Mouse (Mus musculus) forebrain, embryonic 13.5 days (tissue): Measurements from ENCODE around the gene Tnr. TPM values are rescaled to one million over a fixed set of nuclear protein-coding genes. Genes with fewer than 3 reads are reported as not detected.
A peak's percentile ranks its signal among the peaks of the same experiment; 100 is the strongest.

Experiments used
- ATAC-seq: fragments of 200-750 bp; cut with Nextera tagmentation; 2 replicates; pipeline ENCODE4 v1.8.0; 2017
- H3K27ac ChIP-seq: fragments of 300-500 bp; sonication (generic); 2 replicates; pipeline ENCODE4 v1.5.1; 2015; ENCODE audit warnings: inconsistent platforms, mild to moderate bottlenecking, moderate library complexity
- H3K27me3 ChIP-seq: fragments of 300-500 bp; sonication (generic); 2 replicates; pipeline ENCODE4 v1.6.1; 2015; ENCODE audit warnings: mild to moderate bottlenecking, inconsistent platforms
- H3K36me3 ChIP-seq: fragments of 300-500 bp; sonication (generic); 2 replicates; pipeline ENCODE4 v1.6.1; 2015; ENCODE audit warnings: mild to moderate bottlenecking, inconsistent platforms; ENCODE audit not compliant: poor library complexity, severe bottlenecking
- H3K4me1 ChIP-seq: fragments of 300-500 bp; sonication (generic); 2 replicates; pipeline ENCODE4 v1.6.1; 2015; ENCODE audit warnings: inconsistent platforms
- H3K4me2 ChIP-seq: fragments of 300-500 bp; sonication (generic); 2 replicates; pipeline ENCODE4 v1.6.1; 2015; ENCODE audit warnings: inconsistent platforms, mild to moderate bottlenecking, moderate library complexity
- H3K4me3 ChIP-seq: fragments of 300-500 bp; sonication (generic); 2 replicates; pipeline ENCODE4 v1.5.1; 2015; ENCODE audit warnings: mild to moderate bottlenecking, inconsistent platforms
- H3K9ac ChIP-seq: fragments of 300-500 bp; sonication (generic); 2 replicates; pipeline ENCODE4 v1.6.1; 2015; ENCODE audit warnings: mild to moderate bottlenecking, inconsistent platforms
- H3K9me3 ChIP-seq: fragments of 300-500 bp; sonication (generic); replicated peaks from 2 replicates; pipeline ENCODE4 v1.6.1; 2016; ENCODE audit warnings: inconsistent platforms
- WGBS: fragments of 180-500 bp; shearing (Covaris S2); methylation state at CpG from one replicate; pipeline ENCODE4 v1.1.7; 2015; 5-methylcytosine and 5-hydroxymethylcytosine counted together
- polyA plus RNA-seq: library from polyadenylated mRNA; unstranded; fragments of >200 nt; fragmentation: Nextera tagmentation; extraction: Ambion mirVana; gene quantifications from 2 replicates; pipeline ENCODE4 v1.2.1, GENCODE M21; 2015

Gene Tnr
- polyA plus RNA-seq, 1 experiment from 2014 or later = 1.6 TPM

DNA sequence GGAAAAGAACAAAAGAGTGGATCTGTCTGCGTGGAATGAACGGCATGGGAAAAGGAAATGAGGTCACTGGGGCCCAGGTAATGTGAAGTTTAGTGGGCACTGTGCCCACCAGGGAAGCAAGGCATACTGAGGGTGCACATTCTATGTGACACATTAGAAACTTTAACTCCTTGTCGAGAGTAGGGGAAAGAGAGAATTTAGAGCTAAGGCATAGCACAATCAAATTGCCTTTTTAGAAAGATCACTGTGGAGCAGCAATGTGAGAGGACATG is 218.4 kb downstream of the Tnr start:
- Histone ChIP-seq H3K4me1 (peaks cover 17% of the 10 kb centered on the region), H3K4me3 (no peak overlapping the region), H3K36me3 (no peaks in the 10 kb centered on the region), H3K27me3 (no peaks in the 10 kb centered on the region), H3K27ac (no peak overlapping the region), H3K9me3 (no peaks in the 10 kb centered on the region), H3K9ac (no peak overlapping the region), H3K4me2 (no peak overlapping the region)
- peak; percentile 52 for ATAC-seq
- 42% methylated on average over 3 of the region's 3 CpGs for WGBS

DNA sequence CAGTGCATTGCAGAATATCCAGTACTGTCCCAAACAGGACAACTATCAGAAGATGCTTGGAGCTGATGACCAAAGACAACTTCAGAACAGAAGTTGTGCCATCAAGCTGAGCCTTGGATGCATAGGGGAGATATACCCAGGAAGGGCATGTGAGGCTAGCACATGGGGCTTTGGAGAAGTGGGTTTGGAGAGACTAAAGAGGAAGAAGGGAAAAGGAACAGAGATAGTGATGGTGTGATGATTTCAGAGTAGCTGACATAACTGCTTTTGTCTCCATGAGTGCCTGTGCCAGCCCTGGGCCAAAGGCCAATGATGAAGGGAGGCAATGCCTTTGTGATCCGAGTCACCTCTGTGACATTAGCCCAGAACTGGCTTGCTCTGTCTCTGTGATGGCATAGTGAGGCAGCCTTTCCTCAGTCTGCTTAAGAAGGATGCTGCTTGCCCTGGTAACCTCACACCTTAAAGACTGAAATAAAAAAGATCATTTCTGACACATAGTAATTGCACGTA is 220.2 kb downstream of the Tnr start:
- Histone ChIP-seq H3K4me1 (peaks cover 17% of the 10 kb centered on the region), H3K27ac (no peak overlapping the region)
- WGBS = 93% methylated on average over 2 of the region's 2 CpGs

DNA sequence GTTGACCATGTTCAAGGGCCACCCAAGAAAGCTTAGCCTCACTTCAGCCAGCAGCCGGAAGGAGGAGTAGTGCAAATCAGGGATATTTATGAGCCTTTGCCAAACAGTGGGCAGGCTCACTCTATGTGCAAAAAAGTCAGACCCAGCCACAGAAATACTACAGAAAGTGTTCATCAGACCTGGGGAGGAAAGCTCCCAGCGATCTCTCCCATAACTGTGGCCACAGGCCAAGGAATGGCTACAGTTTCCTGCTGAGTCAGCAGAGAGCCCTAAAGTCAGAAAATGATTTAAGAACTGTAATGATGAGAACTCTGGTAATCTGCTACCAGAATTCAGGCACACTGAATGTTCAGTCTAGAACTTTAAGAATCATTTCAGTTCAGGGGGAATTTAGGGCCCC is 221.7 kb downstream of the Tnr start:
- no peak overlapping the region for H3K9ac ChIP-seq
- H3K27me3 ChIP-seq = no peaks in the 10 kb centered on the region
- no peaks in the 10 kb centered on the region for H3K9me3 ChIP-seq
- no peak for ATAC-seq
- H3K36me3 ChIP-seq = no peaks in the 10 kb centered on the region
- no peak overlapping the region for H3K4me2 ChIP-seq
- H3K27ac ChIP-seq = no peak overlapping the region
- peaks cover 23% of the 10 kb centered on the region for H3K4me1 ChIP-seq
- 93% methylated on average over 2 of the region's 2 CpGs for WGBS
- no peak overlapping the region for H3K4me3 ChIP-seq

More for the DNA sequence above, 220.2 kb downstream of the Tnr start:
- no peaks in the 10 kb centered on the region for H3K27me3 ChIP-seq
- no peak overlapping the region for H3K4me2 ChIP-seq
- no peak overlapping the region for H3K9ac ChIP-seq
- ATAC-seq = no peak
- no peaks in the 10 kb centered on the region for H3K36me3 ChIP-seq
- H3K4me3 ChIP-seq = no peak overlapping the region
- no peaks in the 10 kb centered on the region for H3K9me3 ChIP-seq

DNA sequence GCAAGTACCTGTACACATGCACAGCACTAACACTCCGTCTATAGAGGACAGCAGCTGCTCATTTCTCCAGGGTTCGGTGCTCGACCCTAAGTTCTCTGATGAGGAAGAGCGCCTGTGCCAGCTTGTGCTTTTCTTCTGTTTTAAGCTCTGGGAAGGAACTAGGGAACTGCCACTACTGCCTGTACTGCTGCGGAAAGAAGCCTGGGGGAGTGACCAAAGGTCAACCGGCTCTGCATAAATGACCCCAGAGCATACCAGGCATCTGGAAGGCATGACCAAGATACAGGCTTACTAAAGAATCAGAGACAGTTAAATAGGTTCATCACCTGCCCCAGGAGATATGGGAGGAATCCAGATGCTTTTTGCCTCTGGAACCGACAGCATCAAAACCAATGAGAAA is 224.4 kb downstream of the Tnr start:
- ATAC-seq = no peak
- Histone ChIP-seq H3K9me3 (no peaks in the 10 kb centered on the region), H3K4me3 (no peak overlapping the region), H3K27ac (no peak overlapping the region), H3K27me3 (no peaks in the 10 kb centered on the region), H3K4me2 (no peak overlapping the region), H3K4me1 (0 out of 2 replicates have a peak, but pooled peaks cover 6% of the 10 kb centered on the region), H3K9ac (no peak overlapping the region), H3K36me3 (no peaks in the 10 kb centered on the region)
- 86% methylated on average over 7 of the region's 7 CpGs for WGBS

DNA sequence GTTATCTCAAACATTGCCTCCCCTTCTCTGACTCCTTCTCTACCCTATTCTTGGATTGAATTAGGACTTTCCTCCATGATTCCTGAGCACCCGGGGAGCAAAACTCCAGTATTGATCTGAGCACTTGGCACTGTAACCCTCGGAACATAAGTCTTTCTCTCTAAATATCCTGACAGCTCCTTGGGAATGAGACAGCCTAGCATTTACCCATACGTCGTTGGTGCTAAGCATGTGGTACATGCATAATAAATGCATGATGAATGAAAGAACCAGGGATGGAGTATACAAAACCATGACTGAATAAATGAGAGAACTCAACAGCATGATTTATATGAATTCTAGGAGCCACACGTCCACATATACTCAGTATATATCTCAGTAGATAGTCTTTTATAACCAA is 226.8 kb downstream of the Tnr start:
- H3K27ac ChIP-seq = no peak overlapping the region
- ATAC-seq = no peak
- H3K4me2 ChIP-seq = no peak overlapping the region
- H3K9me3 ChIP-seq = no peaks in the 10 kb centered on the region
- H3K9ac ChIP-seq = no peak overlapping the region
- WGBS = 75% methylated on average over 5 of the region's 5 CpGs
- no peak overlapping the region for H3K4me3 ChIP-seq
- H3K4me1 ChIP-seq = 0 out of 2 replicates have a peak, but pooled peaks cover 6% of the 10 kb centered on the region
- no peaks in the 10 kb centered on the region for H3K36me3 ChIP-seq
- H3K27me3 ChIP-seq = no peaks in the 10 kb centered on the region

DNA sequence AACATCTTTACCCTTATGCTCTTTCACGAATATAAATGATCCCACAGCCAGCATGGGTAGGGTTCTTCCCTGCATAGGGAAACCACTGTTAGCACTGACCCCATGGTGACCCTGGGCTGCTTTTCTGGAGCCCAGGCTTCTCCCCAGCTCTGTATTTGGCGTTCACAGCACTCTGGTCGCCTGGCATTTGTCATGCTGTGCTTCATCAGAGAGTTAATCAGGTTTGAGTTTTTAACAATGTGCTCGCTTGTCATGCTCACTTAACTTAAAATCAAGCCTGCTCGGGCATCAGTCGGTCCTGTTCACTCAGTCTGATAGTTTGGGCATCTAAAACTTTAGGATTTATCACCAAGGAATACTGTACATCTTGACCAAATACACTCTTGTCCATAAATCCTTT is 227.3 kb downstream of the Tnr start:
- Histone ChIP-seq H3K4me2 (no peak overlapping the region), H3K36me3 (no peaks in the 10 kb centered on the region), H3K4me3 (no peak overlapping the region), H3K4me1 (0 out of 2 replicates have a peak, but pooled peaks cover 6% of the 10 kb centered on the region), H3K9me3 (no peaks in the 10 kb centered on the region), H3K27ac (no peak overlapping the region), H3K9ac (no peak overlapping the region), H3K27me3 (no peaks in the 10 kb centered on the region)
- no peak for ATAC-seq
- 21% methylated on average over 6 of the region's 6 CpGs for WGBS

DNA sequence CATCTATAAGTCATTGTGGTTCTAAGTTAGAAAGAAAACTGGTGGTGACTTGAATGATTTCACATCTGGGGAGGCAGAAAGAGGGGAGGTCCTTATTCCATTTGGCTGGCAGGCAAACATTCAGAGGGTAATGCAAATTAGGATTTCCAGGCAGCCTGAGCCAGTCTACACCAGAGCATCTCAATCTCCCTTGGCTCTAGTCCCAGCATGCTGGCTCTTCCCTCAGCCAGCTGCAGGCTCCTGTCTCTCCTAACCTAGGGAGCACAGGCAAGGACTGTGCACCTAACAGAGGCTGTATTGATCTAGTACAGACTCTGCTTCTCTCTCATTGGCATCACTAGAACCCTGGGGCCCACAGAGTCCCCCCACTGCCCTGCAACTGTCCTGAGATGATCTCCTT is 237.4 kb downstream of the Tnr start:
- Histone ChIP-seq H3K27ac (no peak overlapping the region), H3K9ac (no peak overlapping the region)
- peak; percentile 85 for ATAC-seq

DNA sequence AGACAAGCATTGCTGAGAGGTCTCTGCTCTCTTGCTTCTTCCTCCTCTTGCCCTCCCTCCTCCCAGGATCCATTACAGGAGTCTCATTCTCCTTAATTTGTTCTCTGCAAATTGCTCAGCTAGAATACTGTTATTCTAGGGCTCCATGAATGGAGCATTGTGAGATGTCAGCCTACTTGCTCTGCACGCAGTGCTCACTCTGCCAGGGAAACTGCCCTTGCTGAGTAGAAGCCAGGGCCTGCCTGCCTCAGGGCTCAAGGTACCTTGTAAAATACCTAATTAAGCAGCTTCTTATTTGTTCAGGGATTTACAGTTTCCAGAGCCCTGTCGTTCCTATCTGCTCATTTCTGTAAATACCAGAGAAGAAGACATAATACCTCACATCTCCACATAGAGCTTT is 240.3 kb downstream of the Tnr start:
- WGBS = 30% methylated on average over 2 of the region's 2 CpGs

More for the DNA sequence above, 237.4 kb downstream of the Tnr start:
- Histone ChIP-seq H3K36me3 (no peaks in the 10 kb centered on the region), H3K9me3 (no peaks in the 10 kb centered on the region), H3K27me3 (no peaks in the 10 kb centered on the region), H3K4me3 (no peak overlapping the region), H3K4me2 (no peak overlapping the region), H3K4me1 (peaks cover 9% of the 10 kb centered on the region)

DNA sequence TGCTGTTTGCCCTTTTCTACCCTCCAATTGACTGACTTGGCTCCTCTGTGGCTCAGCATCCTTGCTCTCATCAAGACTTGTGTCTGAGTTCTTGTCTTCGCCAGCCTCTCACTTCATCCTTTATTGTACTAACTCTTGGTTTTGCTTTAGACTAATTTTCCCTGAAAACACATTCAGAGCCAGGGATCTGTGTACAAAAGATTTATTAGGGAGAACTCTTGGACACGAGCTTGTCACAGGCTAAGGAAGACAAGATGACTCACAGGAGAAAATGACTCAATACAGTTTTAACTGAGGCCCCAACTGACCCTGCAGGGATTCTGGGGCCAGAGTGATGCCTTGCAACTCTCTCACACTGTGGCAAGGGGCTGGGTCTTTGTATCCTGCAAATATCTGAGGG is 241.3 kb downstream of the Tnr start:
- no peak for ATAC-seq
- no peak overlapping the region for H3K27ac ChIP-seq
- peaks cover 16% of the 10 kb centered on the region for H3K4me1 ChIP-seq
- H3K36me3 ChIP-seq = no peaks in the 10 kb centered on the region
- no peaks in the 10 kb centered on the region for H3K9me3 ChIP-seq
- no peaks in the 10 kb centered on the region for H3K27me3 ChIP-seq
- WGBS = 57% methylated on average over 2 of the region's 2 CpGs
- H3K9ac ChIP-seq = no peak overlapping the region
- H3K4me3 ChIP-seq = no peak overlapping the region
- no peak overlapping the region for H3K4me2 ChIP-seq

More for the DNA sequence above, 240.3 kb downstream of the Tnr start:
- H3K27me3 ChIP-seq = no peaks in the 10 kb centered on the region
- no peak overlapping the region for H3K9ac ChIP-seq
- no peak for ATAC-seq
- no peaks in the 10 kb centered on the region for H3K9me3 ChIP-seq
- no peak overlapping the region for H3K27ac ChIP-seq
- H3K4me1 ChIP-seq = peaks cover 16% of the 10 kb centered on the region
- H3K36me3 ChIP-seq = no peaks in the 10 kb centered on the region
- H3K4me2 ChIP-seq = no peak overlapping the region
- no peak overlapping the region for H3K4me3 ChIP-seq

DNA sequence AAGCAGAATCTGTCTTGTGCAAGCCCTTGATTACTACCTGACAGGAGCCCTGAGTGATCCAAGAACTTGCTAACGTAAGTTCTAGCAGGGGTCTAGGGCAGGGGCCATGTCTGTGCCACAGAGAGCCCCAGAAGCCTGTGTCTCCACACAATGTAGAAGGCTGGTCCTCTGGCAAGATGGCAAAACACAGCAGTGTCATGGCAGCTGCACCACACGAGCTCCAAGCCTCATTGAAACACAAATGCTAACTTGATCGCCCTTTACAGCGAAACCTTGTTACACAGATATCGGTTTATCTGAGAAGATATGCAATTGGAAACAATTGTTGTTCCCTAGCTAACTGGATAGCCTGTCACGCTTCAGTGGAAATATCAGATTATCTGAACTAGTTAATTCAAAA is 246.4 kb downstream of the Tnr start:
- no peaks in the 10 kb centered on the region for H3K9me3 ChIP-seq
- no peak for ATAC-seq
- WGBS = 59% methylated on average over 6 of the region's 6 CpGs
- H3K4me2 ChIP-seq = no peak overlapping the region
- no peaks in the 10 kb centered on the region for H3K27me3 ChIP-seq
- H3K27ac ChIP-seq = no peak overlapping the region
- no peak overlapping the region for H3K9ac ChIP-seq
- no peaks in the 10 kb centered on the region for H3K36me3 ChIP-seq
- H3K4me1 ChIP-seq = peaks cover 7% of the 10 kb centered on the region; the same call in 1 of the 2 replicates
- H3K4me3 ChIP-seq = no peak overlapping the region

DNA sequence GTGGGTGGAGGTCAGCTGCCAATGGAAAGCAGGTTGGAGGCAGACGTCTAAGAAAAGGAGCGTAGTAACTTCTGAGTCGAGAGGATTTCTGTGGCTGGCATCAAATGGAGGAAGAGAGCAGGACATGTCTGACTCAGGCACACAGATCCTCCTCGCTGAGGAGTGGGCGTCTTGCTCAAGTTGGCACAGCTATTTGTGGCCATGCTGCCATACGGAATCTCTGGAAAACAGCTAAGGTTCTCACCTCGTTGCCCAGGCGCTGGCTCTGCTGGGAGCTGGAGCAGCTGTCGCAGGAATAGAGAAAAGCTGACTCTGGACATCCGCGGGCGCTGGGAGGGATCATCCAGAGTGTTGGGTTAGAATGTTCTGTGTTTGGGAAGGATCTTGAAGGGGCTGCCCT is 250.1 kb downstream of the Tnr start:
- 79% methylated on average over 12 of the region's 12 CpGs for WGBS

DNA sequence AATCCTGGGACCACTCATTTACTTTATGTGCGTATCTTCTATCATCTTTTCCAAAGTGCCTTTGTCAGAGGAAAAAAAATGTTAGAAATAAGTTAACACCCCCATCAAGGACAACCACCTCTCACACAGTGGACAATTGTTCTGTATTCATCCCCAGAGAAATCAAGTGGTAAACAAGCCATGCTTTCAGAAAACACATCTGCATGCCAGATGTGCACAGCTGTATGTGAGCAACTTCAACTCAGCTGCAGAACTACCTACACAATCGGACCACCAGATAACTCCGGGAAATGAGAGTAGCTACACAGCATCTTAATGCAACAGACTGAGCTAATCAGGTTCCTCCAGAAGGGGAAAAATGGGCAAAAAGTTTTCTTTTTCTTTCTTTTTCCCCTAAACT is 251.6 kb downstream of the Tnr start:
- no peaks in the 10 kb centered on the region for H3K27me3 ChIP-seq
- no peak overlapping the region for H3K4me2 ChIP-seq
- no peak overlapping the region for H3K9ac ChIP-seq
- H3K27ac ChIP-seq = no peak overlapping the region
- WGBS = 79% methylated on average over 3 of the region's 3 CpGs
- H3K4me3 ChIP-seq = no peak overlapping the region
- no peaks in the 10 kb centered on the region for H3K9me3 ChIP-seq
- no peaks in the 10 kb centered on the region for H3K4me1 ChIP-seq
- no peaks in the 10 kb centered on the region for H3K36me3 ChIP-seq
- no peak for ATAC-seq

More for the DNA sequence above, 250.1 kb downstream of the Tnr start:
- ATAC-seq = no peak
- H3K27me3 ChIP-seq = no peaks in the 10 kb centered on the region
- no peaks in the 10 kb centered on the region for H3K9me3 ChIP-seq
- no peak overlapping the region for H3K9ac ChIP-seq
- H3K4me3 ChIP-seq = no peak overlapping the region
- no peak overlapping the region for H3K27ac ChIP-seq
- no peaks in the 10 kb centered on the region for H3K36me3 ChIP-seq
- H3K4me2 ChIP-seq = no peak overlapping the region
- H3K4me1 ChIP-seq = peaks cover under 1% of the 10 kb centered on the region; the same call in 1 of the 2 replicates

DNA sequence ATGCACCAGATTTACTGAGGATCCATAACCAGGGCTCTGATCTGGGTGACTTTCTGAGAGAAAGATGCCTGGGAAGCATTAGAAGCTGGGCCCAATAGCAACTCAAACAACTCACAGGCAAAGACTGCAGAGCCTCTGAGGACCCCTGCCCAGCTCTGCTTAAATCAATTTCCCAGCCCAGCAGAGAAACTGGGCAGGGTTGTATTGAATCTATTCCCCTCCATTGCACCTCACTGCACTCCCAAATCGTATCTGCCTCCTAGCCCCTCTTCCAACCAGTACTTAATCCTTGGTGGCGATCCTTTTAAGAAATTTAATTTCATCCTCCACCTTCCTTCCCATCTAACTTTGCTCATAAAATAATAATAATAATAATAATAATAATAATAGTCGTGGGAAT is 253.5 kb downstream of the Tnr start:
- Histone ChIP-seq H3K4me2 (no peak overlapping the region), H3K4me3 (no peak overlapping the region), H3K9ac (no peak overlapping the region), H3K36me3 (no peaks in the 10 kb centered on the region), H3K27me3 (no peaks in the 10 kb centered on the region), H3K4me1 (no peaks in the 10 kb centered on the region), H3K27ac (no peak overlapping the region), H3K9me3 (no peaks in the 10 kb centered on the region)
- peak; percentile 66; the same call in 1 of the 2 replicates for ATAC-seq
- WGBS = 24% methylated on average over 3 of the region's 3 CpGs
